Mouse (Mus musculus) small intestine, adult 2 months (tissue): ENCODE measurements around the gene Slc7a10.

Source experiments
- CTCF ChIP-seq: fragments of 200-500 bp; IDR thresholded peaks from 2 replicates; pipeline ENCODE4 v1.5.1; 2012; ENCODE audit warnings: low read depth, mild to moderate bottlenecking, control low read depth, inconsistent platforms, low read length, moderate library complexity, mixed read lengths; ENCODE audit not compliant: insufficient replicate concordance, insufficient read length; ENCODE audit errors: extremely low read depth
- POLR2A ChIP-seq: fragments of 200-500 bp; IDR thresholded peaks from 2 replicates; pipeline ENCODE4 v1.6.1; 2012; ENCODE audit warnings: low read depth, mild to moderate bottlenecking, control low read depth, inconsistent platforms, low read length, moderate library complexity

GRCm38 (mm10) chr7:35157512-35157911 is 28.7 kb upstream of the Slc7a10 start:
- TF ChIP-seq CTCF (no peak), POLR2A (no peak)
